Mouse (Mus musculus): Measurements from ENCODE around the gene Fam53b.

The Fam53b gene

DNA sequence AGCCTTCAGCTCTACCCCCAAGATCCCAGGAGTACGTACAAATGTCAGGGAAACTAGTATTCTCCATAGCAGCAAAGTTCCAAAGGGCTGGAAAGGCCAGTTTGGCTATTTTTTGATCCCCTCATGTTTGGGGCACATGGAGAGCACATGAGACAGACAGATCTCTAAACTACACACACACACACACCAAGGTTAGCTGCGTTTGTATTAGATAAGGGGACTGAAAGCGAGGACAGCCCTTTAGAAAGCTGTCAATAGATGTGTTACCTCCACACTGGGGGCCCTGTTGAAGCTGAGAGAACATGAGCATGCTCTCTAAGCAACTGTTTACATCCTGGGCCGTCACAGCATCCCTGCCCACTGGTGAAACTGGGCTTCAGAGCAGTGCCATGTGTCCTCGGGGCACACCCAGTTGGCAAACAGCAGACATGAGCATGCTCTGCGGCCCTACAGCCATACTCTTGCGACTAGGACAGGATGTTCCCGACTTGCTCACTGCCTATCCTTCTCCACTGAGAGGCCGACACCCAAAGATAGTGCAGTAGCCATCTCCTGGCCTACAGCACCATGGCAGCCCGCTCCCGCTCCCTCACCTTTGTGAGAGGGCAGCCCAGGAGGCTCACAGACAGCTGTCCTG is 47.3 kb downstream of the Fam53b start:
- no peak for DNase-seq (ENCODE audit: low spot score)

DNA sequence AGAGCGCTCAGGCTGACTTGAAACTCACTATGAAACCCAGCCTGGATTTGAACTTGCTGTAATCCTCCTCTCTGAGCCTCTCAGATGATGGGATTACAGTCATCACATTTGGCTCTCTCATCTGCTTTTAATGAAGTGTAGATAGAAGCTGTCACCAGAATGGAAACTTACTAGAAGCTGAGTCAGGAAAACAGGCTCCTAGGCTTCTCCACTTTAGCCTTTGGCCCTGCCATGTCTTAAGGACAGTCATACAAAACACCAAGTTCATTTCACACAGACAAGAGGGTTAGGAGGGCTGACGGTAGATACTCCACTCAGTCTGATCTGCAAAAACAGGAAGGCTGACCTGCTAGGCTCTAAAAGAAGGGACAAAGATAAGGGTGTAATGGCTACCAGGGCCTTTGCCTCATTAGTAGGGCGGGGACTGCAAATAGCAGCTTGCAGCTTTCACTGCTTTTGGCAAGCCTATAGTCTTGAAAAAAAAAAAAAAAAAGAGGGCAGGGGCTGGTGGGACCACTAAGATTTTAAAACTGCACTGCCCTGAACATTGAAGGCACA is 48.0 kb downstream of the Fam53b start:
- no peak for DNase-seq (ENCODE audit: low spot score)

DNA sequence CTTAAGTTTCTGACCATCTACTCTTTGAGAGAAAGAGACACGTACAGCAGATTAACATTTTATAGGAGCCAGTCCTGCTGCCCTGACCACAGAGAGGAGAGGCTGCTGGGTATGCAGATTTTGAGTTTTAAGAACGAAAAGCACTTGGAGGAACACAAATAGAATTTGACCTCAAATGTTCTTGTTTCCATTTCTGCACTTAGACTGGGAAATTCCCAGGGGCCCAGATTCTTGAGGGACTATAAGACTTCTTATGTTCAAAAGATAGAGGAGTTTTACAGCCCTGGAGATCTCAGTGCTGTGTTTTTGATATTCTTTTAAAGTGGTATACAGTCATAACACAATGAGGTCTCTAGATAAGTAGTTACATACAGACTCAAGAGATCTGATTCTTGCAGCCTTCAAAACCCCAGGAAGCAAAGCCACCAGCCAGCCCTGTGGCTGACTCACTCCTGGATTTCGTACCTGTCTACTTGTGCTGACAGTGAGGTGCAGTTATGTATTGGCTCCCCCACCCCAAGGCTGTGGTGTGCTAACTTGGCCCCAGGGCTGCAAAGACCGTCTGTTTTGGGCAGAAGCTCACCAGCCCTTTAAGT is 48.7 kb downstream of the Fam53b start:
- no peak for DNase-seq (ENCODE audit: low spot score)

DNA sequence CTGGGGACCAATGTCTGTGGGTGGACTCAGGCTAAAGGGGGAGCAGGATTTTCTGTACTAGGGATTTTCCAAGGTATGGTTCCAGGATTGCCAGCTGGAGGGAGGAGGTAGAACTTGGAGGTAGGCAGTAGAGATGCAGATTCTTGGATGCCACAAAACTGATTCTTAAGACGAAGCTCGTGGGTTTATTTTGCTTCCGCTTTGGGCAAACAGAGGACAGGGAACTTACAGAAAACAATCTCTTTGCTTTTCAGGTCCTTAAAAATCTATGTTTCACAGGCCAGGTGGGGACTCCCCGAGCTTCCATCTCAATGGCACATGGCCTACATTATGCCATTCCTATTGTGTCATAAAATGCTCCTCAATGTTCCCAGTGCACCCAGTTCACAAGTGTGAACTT is 49.4 kb downstream of the Fam53b start:
- no peak for DNase-seq (ENCODE audit: low spot score)

DNA sequence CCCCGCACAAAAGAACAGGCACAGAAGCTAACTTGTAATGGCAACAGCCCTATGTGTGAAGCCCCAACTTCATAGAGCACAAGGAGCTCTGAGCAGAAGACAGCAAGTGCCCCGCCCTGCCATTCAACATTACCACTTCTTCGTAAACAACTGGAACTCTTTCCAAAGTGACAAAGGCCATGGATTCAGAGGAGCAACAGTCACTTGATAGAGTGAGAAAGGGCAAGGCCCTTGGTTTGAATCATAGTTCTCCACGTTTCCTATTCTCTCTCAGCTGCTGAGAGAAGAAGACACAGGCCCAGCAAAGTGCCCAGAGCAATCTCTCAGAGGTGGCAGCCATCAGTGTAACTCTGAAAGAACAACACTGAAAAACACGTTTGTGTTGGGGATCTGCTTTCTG is 49.8 kb downstream of the Fam53b start:
- no peak for DNase-seq (ENCODE audit: low spot score)

DNA sequence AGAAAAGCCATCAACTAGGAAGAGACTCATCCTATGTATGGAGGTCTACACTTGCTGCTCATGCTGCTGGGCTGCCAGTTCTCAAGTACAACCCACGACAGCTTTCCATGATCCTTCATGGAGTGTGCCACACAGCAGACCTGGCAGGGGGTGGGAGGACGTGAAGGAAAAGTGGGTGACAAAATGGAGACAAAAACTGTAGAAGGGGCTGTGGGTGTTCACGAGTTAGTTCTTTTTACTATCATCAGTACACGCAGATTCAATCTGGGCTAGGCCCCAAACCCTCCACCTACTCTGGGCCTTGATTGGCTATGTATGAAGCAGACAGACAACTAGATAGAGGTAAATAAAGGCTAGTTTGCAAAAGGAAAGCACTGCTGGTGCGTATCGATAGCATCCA is 50.3 kb downstream of the Fam53b start:
- DNase-seq (ENCODE audit: low spot score) = no peak

DNA sequence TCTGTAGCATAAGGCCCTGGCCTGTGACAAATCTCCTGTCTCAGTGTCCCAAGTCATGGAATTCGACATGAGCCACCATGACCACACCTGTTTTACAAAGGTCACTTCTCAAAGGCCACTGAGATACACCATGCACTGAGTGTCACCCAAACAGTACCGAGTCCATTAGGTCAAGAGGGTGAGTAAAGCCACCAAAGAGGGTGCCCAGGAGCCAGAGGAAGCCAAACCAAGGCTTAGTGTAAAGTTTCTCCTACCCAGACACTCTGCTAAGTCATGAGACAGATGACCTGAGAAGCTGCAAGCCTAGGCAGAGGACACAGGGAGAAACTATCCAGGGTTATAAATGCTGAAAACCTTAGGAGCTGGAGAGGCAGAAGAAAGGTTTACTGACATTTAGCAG is 52.3 kb downstream of the Fam53b start:
- DNase-seq (ENCODE audit: low spot score) = no peak

DNA sequence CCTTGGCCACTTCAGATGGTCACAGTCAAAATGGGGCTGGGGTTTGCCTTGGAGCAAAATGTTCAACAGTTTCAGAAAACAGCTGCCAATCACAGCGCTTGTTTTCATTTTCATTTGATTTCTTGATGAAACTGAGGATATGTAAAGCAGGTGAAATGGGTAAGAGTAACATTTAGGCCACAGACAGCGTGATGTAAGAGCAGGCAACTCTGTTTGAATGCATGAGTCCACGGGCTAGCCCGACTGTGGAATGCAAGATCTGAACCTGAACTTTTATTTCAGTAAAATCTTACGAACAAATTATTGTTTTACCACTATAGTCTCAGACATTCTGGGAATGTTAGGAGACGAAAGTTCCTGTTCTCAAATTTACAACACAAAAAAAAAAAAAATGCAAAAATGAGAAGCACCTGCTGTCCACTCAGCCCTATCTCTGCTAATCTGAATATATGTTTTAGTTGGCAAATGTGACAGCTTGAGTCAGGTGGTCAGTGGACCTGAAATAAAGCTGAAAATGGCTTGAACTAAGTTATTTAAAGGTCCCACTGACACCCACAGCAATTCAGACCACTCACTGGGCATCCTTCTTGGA is 53.0 kb downstream of the Fam53b start:
- DNase-seq (ENCODE audit: low spot score) = no peak

DNA sequence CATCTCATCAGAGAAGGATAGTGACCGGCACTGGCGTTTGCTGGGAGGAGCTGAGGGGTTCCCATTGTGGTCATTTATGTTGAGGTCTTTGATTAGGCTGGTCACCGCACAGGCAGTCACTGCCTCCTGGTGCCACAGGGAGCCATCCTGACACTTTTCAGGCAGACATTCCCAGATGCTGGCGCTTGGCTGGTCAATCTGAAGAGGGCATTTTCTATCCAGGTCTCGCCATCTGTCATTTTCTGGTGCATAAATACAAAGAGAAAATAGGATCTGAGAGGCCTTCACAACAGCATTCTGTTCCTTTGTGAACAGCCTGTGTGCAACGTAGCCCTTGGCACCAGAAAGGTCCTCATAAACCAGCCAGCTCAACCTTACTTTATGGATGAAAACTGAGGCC is 53.8 kb downstream of the Fam53b start:
- no peak for DNase-seq (ENCODE audit: low spot score)

DNA sequence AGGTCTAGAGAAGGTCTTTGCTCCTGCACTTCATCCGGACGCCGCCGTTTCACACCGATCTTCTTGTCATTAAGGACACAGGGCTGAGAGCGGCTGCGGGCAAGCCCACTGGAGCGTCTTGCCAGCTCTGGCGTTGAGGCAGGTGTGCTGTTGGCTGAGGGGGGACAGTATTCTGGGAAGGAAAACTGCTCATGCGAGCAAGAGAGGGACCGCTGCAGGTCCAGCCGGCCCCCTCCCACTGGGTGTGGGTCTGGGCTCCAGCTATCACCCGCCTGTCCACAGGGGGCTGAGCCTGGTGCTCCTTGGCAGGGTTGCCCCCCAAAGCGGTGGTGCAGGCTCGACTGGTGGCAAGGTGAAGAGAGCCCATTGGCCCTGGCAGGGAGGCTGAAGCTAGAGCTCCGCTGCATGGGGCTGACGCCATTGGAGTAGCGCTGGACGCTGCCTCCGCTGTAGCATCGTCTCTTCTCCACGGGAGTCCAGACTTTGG is 54.2 kb downstream of the Fam53b start:
- peak; percentile 38 for DNase-seq (ENCODE audit: low spot score)

DNA sequence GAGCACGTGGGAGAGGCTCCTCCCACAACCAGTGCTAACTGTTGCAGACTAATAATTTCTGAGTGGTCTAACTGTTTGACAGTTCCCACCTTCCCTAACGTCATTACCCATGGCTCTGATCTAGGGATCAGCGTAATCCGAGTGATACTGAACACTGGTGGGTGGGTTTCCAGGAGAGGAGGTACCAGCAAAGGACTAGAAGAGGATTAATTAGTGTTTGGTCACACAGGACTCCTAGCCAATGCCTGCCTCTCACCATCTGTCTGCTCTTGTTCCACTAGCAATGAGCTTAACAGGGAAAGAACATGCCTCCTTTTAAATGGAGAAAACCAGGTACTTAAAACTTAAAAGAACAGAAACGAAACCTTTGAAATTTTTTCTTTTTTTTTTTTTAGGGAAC is 54.8 kb downstream of the Fam53b start:
- DNase-seq (ENCODE audit: low spot score) = no peak

DNA sequence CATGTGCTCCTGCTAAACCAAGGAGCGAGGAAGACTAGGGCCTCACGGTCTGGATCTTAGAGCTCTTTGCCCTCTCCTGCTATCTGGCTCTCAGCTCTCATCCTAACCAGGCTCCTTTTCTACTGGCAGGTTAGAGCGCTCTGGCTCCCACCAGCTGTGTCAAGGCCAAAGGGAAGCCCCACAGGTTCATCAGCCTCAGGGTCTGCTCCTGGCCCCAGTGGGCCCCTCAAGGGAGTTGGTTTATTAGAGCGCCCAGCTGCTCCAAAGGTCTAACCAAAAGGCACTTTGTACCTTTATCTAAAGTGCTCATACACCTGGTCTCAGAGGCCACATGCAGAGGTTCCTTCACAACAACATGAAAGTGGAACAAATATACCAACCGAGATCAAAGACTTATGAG is 57.4 kb downstream of the Fam53b start:
- no peak for DNase-seq (ENCODE audit: low spot score)

DNA sequence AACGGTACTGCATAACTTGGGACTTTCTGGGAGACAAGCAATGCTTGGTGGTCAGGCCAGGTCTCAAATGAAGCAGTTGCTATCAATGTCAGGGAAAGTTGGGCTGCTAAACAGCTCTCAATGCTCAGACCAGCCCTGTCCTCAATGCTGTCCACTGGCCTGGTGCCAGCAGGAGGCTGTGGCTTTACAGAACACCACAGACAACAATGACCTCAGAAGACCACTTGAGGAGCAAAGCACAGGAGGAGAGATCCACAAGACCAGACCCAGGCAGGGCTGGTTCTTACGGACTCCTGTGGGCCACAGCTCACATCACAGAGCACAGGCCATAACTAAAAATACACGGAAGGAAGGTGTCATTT is 59.3 kb downstream of the Fam53b start:
- peak; percentile 74 for DNase-seq (ENCODE audit: low spot score)

DNA sequence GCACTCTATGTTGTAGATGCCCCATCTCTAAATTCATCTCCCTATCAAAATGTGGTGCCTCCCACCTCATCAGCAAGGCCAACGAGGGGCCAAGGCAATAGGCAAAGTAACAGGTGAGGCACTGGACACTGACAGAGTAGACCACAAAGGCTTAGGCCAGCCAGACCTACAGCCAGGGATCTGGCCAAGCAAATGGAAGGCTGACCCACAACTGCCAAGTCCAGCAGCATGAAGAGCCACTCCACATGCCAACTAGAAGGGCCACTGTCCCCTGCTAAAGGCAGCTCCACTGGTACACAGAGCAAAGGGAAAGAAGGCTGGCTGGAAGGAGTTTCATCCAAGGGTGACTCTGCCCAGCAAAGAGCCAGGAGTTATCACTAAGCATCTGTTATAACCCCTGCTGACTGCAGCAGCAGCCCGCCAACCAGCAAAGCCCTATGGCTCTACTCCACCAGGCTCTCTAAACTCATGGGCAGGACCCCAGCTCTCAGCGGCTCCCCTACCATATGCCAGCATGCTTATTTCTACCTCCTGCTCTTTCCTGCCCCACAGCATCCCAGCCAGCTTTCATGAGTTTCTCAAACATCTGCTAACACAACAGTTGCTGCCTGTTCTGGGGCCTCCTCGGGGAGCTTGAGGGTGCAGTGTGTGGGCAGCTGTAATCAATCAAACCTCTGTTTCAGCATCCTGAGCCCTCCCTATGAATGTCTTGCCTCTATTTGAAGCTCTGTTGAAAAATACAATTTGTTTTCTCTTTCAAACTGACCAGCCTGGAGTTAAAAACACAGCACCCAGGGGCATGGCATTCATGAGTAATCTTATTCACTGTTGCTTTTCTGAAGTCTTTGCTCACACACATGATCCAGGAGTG is 59.9 kb downstream of the Fam53b start:
- DNase-seq (ENCODE audit: low spot score) = no peak

DNA sequence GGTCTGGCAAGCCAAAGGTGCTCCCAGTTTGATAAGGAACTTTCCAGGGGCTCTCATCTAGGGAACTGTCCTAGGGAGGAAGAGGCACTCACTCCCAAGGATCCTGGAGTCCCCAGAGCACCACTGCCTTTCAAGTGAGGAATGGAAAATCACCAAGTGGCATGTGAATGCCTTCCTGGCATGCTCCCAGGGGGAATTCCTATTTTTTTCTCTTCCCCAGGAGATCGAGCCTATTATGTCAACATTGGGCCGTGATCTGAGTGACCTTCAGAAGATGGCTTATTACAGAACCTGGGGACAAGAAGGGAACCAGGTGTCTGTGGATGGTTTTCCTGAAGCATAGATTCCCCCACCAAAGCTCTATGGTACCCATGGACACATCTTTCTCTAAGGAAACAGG is 62.0 kb downstream of the Fam53b start:
- DNase-seq (ENCODE audit: low spot score) = no peak

DNA sequence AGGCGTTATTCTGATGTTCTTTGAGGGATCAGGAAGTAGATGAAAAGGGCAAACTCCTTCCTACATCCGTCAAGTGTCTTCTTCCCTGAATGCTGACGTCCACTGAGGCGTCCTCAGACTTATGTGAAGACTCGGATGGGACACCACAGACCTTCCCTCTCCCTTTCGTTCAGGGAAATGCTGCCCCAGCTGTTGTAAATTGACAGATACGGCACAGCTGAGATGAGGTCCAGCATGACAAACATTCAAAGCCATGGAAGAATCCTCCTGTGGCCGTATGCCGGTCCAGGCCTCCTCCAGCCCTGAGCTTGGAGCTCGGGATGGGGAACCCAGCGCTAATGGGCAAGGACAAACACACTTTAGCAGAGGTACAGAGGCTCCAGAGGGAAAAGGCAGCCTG is 64.2 kb downstream of the Fam53b start:
- no peak for DNase-seq (ENCODE audit: low spot score)

DNA sequence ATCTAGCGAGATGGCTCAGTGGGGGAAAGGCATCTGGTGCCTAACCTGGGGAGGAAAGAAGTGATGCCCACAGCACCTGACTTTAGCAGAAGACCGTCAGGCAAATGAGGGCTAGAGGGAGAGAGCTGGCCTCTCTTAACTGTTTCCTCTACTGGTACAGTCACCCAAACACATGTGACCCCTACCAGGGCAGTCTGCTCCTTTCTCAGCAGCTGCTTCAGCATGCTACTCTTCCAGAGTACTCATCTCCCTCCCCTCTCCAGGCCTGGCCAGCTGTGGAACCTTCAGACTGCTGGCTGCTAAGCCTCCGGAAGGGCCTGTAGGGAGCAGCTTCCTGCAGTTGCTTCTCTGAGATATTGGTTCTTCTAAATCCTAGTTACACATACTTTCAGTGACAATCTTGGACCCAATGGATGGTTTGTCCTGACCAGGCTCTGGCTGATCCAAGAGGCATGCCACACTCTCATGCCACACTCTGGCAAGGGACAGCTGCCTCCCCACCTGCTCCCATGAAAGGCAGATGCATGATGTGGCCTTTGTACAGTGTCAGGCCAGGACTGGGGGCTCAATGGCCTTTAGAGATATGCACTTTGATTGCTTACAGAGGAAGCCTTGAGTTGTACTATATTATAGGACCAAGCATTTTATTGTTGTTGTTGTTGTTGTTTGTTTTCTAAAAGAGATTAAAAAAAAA is 65.5 kb downstream of the Fam53b start:
- DNase-seq (ENCODE audit: low spot score) = no peak

DNA sequence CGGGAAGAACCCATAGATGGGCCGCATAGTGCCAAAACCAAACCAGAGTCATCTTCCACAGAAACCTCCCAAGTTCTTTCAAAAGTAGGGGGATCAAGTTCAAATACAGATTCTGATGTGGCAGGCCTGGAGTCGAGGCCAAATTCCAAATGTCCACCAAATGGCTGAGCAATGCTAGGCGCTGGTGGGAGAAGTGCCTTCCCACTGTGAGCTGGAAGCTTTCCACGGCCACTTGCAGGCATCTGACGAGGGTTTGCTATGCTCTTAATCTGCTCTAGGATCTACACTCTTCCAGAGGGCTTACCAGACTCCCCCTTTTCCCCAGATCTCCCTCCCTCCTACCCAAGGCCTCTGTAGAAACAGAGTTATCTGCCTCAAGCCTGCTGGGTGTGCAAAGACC is 66.6 kb downstream of the Fam53b start:
- DNase-seq (ENCODE audit: low spot score) = no peak

DNA sequence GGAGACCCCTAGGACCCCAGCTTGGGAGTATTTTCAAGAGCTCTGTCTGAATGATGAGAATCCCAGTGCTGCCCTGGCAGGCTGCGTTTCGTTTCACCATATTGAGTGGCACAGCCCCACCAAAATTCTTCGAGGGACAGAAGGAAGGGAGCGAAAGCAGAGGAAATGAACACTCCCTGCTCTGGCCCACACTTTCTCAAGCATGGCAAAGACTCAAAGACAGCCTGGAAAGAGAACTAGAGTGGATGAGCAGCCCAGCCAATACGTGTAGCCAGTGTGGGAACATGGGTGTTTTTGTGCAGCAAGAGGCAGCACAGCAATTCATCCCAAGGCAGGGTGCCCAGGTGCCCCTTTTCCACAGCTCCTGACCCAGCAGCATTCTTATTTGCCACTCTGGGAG is 70.8 kb downstream of the Fam53b start:
- DNase-seq (ENCODE audit: low spot score) = no peak

DNA sequence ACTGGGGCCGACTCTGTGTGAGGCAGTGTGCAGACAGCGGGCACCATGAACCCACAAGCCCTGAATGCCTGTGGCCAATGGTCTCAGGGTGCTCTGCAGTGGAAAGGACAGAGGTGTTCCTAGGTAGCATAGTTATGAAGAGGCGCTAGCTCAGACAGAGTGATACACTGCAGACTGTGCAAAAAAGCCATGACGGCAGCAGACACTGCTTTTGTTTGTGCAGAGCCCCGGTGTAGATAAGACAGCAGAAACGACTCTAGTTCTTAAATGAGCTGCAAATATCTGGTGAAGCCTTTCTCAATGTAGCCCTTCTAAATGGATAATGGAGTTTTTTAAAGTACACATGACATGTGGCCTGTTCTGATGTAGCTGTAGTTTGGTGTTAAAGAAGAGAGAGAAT is 73.9 kb downstream of the Fam53b start:
- DNase-seq (ENCODE audit: low spot score) = no peak

DNA sequence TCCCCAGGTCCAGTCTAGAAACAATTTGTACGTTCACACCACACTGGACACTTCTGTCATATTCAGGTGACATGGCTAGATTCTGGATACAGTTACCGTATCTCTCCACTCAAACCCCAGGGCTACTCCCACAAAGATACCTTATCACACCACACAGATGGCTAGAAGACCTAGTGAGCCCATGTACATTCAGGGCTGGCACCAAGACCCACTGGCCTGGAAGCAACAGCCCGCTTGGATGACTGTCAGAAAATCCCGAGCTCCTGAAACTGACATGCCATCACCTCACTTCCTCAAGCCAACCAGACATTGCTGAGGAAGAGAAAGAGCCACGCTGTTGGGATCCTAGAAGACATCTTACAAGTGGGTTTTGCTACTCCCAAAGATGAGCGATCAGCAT is 74.8 kb downstream of the Fam53b start:
- DNase-seq (ENCODE audit: low spot score) = no peak
